Mouse (Mus musculus) heart, embryonic 14.5 days (tissue): ENCODE measurements around the gene Tmem200a. TPM values are rescaled to one million over a fixed set of nuclear protein-coding genes. Genes with fewer than 3 reads are reported as not detected.

ENCODE experiments used
- ATAC-seq: fragments of 200-750 bp; cut with Nextera tagmentation; 2 replicates; pipeline ENCODE4 v1.8.0; 2017; ENCODE audit warnings: low read depth, moderate TSS enrichment; ENCODE audit not compliant: insufficient number of reproducible peaks, insufficient read depth, low FRiP score
- H3K27ac ChIP-seq, 2 experiments: fragments of 200-500 bp in 1 of 2; fragments of 300-500 bp in 1 of 2; sonication (generic) in 1 of 2; replicated peaks in 1 of 2; 2 replicates each; pipeline ENCODE4 v1.5.1; 2012 to 2014; ENCODE audit warnings: low read depth in 2 of 2, low read length in 2 of 2, control low read depth in 1 of 2, mild to moderate bottlenecking in 1 of 2, mixed read lengths in 1 of 2; ENCODE audit not compliant: control insufficient read depth in 1 of 2, insufficient read depth in 1 of 2
- H3K27me3 ChIP-seq: fragments of 300-500 bp; sonication (generic); 2 replicates; pipeline ENCODE4 v1.6.1; 2014; ENCODE audit warnings: mild to moderate bottlenecking, low read length, control low read depth; ENCODE audit not compliant: control insufficient read depth, insufficient read depth
- H3K36me3 ChIP-seq: fragments of 300-500 bp; sonication (generic); 2 replicates; pipeline ENCODE4 v1.6.1; 2014; ENCODE audit warnings: mild to moderate bottlenecking, control low read depth, low read length, mixed read lengths; ENCODE audit not compliant: control insufficient read depth, insufficient read depth
- H3K4me1 ChIP-seq, 2 experiments: fragments of 200-500 bp in 1 of 2; fragments of 300-500 bp in 1 of 2; sonication (generic) in 1 of 2; 2 replicates each; pipeline ENCODE4 v1.6.1; 2012 to 2014; ENCODE audit warnings: low read length in 2 of 2, control low read depth in 1 of 2, mixed read lengths in 1 of 2; ENCODE audit not compliant: control insufficient read depth in 2 of 2, insufficient read depth in 2 of 2
- H3K4me2 ChIP-seq: fragments of 300-500 bp; sonication (generic); 2 replicates; pipeline ENCODE4 v1.6.1; 2014; ENCODE audit warnings: mild to moderate bottlenecking, low read length
- H3K4me3 ChIP-seq, 2 experiments: fragments of 200-500 bp in 1 of 2; fragments of 300-500 bp in 1 of 2; sonication (generic) in 1 of 2; 2 replicates each; pipeline ENCODE4 v1.5.1; 2012 to 2014; ENCODE audit warnings: low read length in 2 of 2, mild to moderate bottlenecking in 2 of 2, control low read depth in 1 of 2, low read depth in 1 of 2, moderate library complexity in 1 of 2; ENCODE audit not compliant: control insufficient read depth in 1 of 2, insufficient read depth in 1 of 2
- H3K9ac ChIP-seq: fragments of 300-500 bp; sonication (generic); 2 replicates; pipeline ENCODE4 v1.6.1; 2014; ENCODE audit warnings: mild to moderate bottlenecking, low read length
- H3K9me3 ChIP-seq: fragments of 300-500 bp; sonication (generic); 2 replicates; pipeline ENCODE4 v1.6.1; 2016; ENCODE audit warnings: low read length, control low read depth; ENCODE audit not compliant: control insufficient read depth
- WGBS: fragments of 180-500 bp; shearing (Covaris S2); extraction: QIAGEN DNeasy Blood & Tissue Kit; methylation state at CpG from one replicate; pipeline ENCODE4 v1.1.7; 2014; 5-methylcytosine and 5-hydroxymethylcytosine counted together
- polyA plus RNA-seq: library from polyadenylated mRNA; unstranded; fragments of >200 nt; fragmentation: Nextera tagmentation; extraction: Ambion mirVana; gene quantifications from 2 replicates; pipeline ENCODE4 v1.2.1, GENCODE M21; 2014

Gene Tmem200a
- polyA plus RNA-seq, result 0.81 and 1.5 TPM in 2 replicates

GRCm38 (mm10) chr10:26078521-26079142 is at the start of gene Tmem200a:
Gene Tmem200a (minus strand): TSS chr10:26079052.
- no peaks in the 10 kb centered on the region for H3K9me3 ChIP-seq
- H3K9ac ChIP-seq, result peak within 1 kb of the TSS; percentile 62
- ATAC-seq, result no peak
- H3K4me3 ChIP-seq, result peak within 1 kb of the TSS; percentile 52 to 64
- peak within 1 kb of the TSS; percentile 97 for H3K4me2 ChIP-seq
- no peaks in the 10 kb centered on the region for H3K36me3 ChIP-seq
- WGBS, result under 1% methylated on average over 46 of the region's 46 CpGs
- H3K27me3 ChIP-seq, result peaks cover 32% of the 10 kb centered on the region
- H3K4me1 ChIP-seq, result peaks cover 0 to 3% of the 10 kb centered on the region in 2 experiments; a peak in 3 of 4 replicates
- H3K27ac ChIP-seq, result no peak within 1 kb of the TSS

GRCm38 (mm10) chr10:26119822-26120183 is 41.0 kb upstream of the Tmem200a start:
- no peak overlapping the region for H3K4me3 ChIP-seq
- no peak overlapping the region for H3K27ac ChIP-seq
- 58% methylated on average over 1 of the region's 1 CpGs for WGBS
- no peak overlapping the region for H3K9ac ChIP-seq
- no peaks in the 10 kb centered on the region for H3K4me1 ChIP-seq
- no peaks in the 10 kb centered on the region for H3K27me3 ChIP-seq
- no peaks in the 10 kb centered on the region for H3K9me3 ChIP-seq
- ATAC-seq, result no peak
- no peak overlapping the region for H3K4me2 ChIP-seq
- H3K36me3 ChIP-seq, result no peaks in the 10 kb centered on the region

- Histone ChIP-seq H3K4me3 (no peak overlapping the region), H3K4me2 (no peak overlapping the region), H3K9ac (no peak overlapping the region), H3K27ac (no peak overlapping the region), H3K27me3 (no peaks in the 10 kb centered on the region), H3K9me3 (no peaks in the 10 kb centered on the region), H3K36me3 (no peaks in the 10 kb centered on the region), H3K4me1 (no peaks in the 10 kb centered on the region)
- WGBS, result 66% methylated on average over 6 of the region's 6 CpGs
- ATAC-seq, result no peak
Observed at GRCm38 (mm10) chr10:26119067-26119821, 40.4 kb upstream of the Tmem200a start.

DNA sequence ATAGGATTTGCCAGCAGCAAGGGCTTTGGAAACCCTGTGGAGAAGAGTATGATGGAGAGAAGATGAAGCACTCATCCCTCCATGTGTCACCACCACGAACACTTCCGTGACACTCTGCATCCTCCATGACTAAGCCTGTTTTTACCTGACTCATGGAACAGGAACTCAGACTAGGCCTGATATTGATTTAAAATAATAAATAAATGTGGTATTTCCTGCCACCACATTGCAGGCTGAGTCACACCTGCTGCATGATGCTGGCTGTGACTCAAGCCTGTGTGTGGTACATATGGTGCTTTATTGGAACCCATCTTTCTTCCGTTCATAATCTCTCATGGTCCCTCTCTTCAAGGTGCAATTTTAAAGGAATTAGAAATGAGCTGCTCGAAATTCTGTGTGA is 35.6 kb upstream of the Tmem200a start:
- Histone ChIP-seq H3K4me1 (no peaks in the 10 kb centered on the region), H3K27ac (no peak overlapping the region), H3K9ac (no peak overlapping the region), H3K4me2 (no peak overlapping the region), H3K27me3 (no peaks in the 10 kb centered on the region), H3K36me3 (no peaks in the 10 kb centered on the region), H3K9me3 (no peaks in the 10 kb centered on the region), H3K4me3 (no peak overlapping the region)
- 74% methylated on average over 4 of the region's 4 CpGs for WGBS
- no peak for ATAC-seq

DNA sequence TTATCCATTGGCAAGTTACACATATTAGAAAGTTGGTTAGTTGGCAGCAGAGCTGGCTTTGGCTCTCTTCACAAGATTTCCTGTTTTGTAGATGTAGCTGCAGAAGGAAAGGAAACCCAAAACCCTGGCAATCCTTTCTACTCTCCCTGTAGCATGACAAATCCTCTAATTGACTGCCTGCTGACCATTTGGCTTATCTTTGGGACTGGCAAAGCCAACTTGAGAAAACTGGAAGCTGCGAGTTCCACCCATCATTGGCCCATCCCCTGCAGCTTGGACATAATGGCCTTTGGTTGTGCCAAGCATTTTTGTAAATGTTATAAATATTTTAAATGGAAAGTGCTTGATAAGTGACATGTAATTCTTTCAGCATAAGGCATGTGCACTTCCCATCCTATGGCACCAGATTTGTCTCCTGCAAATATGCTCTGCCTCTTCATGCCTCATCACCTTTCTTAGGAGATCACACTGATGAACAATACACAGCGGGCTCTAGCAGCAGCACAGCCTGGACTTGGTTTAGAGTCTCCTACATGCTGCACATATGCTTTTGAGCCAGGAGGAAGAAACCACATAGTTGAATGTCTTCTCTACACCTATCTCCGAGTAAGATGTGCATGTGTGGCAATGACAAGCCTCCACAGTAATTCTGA is 24.6 kb upstream of the Tmem200a start:
- Histone ChIP-seq H3K4me2 (no peak overlapping the region), H3K36me3 (no peaks in the 10 kb centered on the region), H3K4me3 (no peak overlapping the region), H3K4me1 (no peaks in the 10 kb centered on the region), H3K9me3 (no peaks in the 10 kb centered on the region), H3K9ac (no peak overlapping the region), H3K27ac (no peak overlapping the region), H3K27me3 (no peaks in the 10 kb centered on the region)
- ATAC-seq, result no peak
- 73% methylated on average over 3 of the region's 3 CpGs for WGBS

DNA sequence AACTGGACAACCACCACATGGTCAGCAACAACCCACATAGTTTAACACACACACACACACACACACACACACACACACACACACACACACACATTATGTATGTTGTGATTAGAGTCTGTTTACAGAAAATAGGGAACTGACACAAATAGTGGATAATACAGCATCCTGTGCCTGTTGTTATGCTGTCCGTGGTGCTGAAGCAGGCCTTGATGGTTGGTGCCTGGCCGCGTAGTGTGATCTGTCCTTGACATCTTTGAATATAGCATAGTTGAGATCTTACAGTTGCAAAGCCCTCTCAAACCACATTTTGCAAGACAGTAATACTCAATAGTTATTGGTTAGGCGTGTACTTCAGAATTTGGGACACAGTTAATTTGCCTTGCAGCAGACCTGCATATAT is 3.2 kb upstream of the Tmem200a start:
- no peaks in the 10 kb centered on the region for H3K36me3 ChIP-seq
- H3K4me2 ChIP-seq, result no peak overlapping the region
- H3K4me3 ChIP-seq, result no peak overlapping the region
- no peak overlapping the region for H3K27ac ChIP-seq
- WGBS, result 55% methylated on average over 4 of the region's 4 CpGs
- H3K9ac ChIP-seq, result no peak overlapping the region
- no peak for ATAC-seq
- peaks cover 25% of the 10 kb centered on the region for H3K27me3 ChIP-seq
- no peaks in the 10 kb centered on the region for H3K9me3 ChIP-seq
- peaks cover 0 to 3% of the 10 kb centered on the region in 2 experiments; a peak in 3 of 4 replicates for H3K4me1 ChIP-seq

GRCm38 (mm10) chr10:26079678-26080077 is 826 bp upstream of the Tmem200a start:
- Histone ChIP-seq H3K4me1 (peaks cover 0 to 3% of the 10 kb centered on the region in 2 experiments; a peak in 3 of 4 replicates), H3K36me3 (no peaks in the 10 kb centered on the region), H3K4me2 (no peak overlapping the region), H3K9me3 (no peaks in the 10 kb centered on the region), H3K4me3 (no peak overlapping the region), H3K27ac (no peak overlapping the region), H3K9ac (no peak overlapping the region), H3K27me3 (peaks cover 32% of the 10 kb centered on the region)
- WGBS, result 65% methylated on average over 3 of the region's 3 CpGs
- no peak for ATAC-seq
